Mouse (Mus musculus) heart, embryonic 15.5 days (tissue): Measurements from ENCODE around the gene Asprv1. TPM values are rescaled to one million over a fixed set of nuclear protein-coding genes. Genes with fewer than 3 reads are reported as not detected.

Experiments used
- ATAC-seq: fragments of 200-750 bp; cut with Nextera tagmentation; replicated peaks from 2 replicates; pipeline ENCODE4 v1.8.0; 2017; ENCODE audit warnings: low read depth, moderate TSS enrichment; ENCODE audit not compliant: insufficient number of reproducible peaks, insufficient read depth, low FRiP score
- H3K27ac ChIP-seq: fragments of 300-500 bp; sonication (generic); 2 replicates; pipeline ENCODE4 v1.5.1; 2015; ENCODE audit warnings: mild to moderate bottlenecking, inconsistent platforms
- H3K27me3 ChIP-seq: fragments of 300-500 bp; sonication (generic); 2 replicates; pipeline ENCODE4 v1.6.1; 2015; ENCODE audit warnings: inconsistent platforms
- H3K36me3 ChIP-seq: fragments of 300-500 bp; sonication (generic); 2 replicates; pipeline ENCODE4 v1.6.1; 2015; ENCODE audit warnings: mild to moderate bottlenecking, inconsistent platforms
- H3K4me1 ChIP-seq: fragments of 300-500 bp; sonication (generic); replicated peaks from 2 replicates; pipeline ENCODE4 v1.6.1; 2015; ENCODE audit warnings: inconsistent platforms
- H3K4me2 ChIP-seq: fragments of 300-500 bp; sonication (generic); 2 replicates; pipeline ENCODE4 v1.6.1; 2015; ENCODE audit warnings: inconsistent platforms, mild to moderate bottlenecking, moderate library complexity
- H3K4me3 ChIP-seq: fragments of 300-500 bp; sonication (generic); 2 replicates; pipeline ENCODE4 v1.5.1; 2015; ENCODE audit warnings: mild to moderate bottlenecking, inconsistent platforms
- H3K9ac ChIP-seq: fragments of 300-500 bp; sonication (generic); 2 replicates; pipeline ENCODE4 v1.6.1; 2015; ENCODE audit warnings: mild to moderate bottlenecking, inconsistent platforms
- H3K9me3 ChIP-seq: fragments of 300-500 bp; sonication (generic); replicated peaks from 2 replicates; pipeline ENCODE4 v1.6.1; 2016; ENCODE audit warnings: inconsistent platforms
- whole genome bisulfite sequencing: fragments of 180-500 bp; shearing (Covaris S2); methylation state at CpG from one replicate; pipeline ENCODE4 v1.1.7; 2015; ENCODE audit warnings: mixed read lengths; 5-methylcytosine and 5-hydroxymethylcytosine counted together
- polyA plus RNA-seq: library from polyadenylated mRNA; unstranded; fragments of >200 nt; fragmentation: Nextera tagmentation; extraction: Ambion mirVana; gene quantifications from 2 replicates; pipeline ENCODE4 v1.2.1, GENCODE M21; 2015

Gene Asprv1
- 0.57 and 0.84 TPM in 2 replicates for polyA plus RNA-seq

GRCm38 (mm10) chr6:86627946-86628345 lies at the start of gene Asprv1:
Gene Asprv1, plus strand, starts transcription at chr6:86628164.
- ATAC-seq: no peak
- Histone ChIP-seq H3K4me3 (no peak within 1 kb of the TSS), H3K27me3 (peaks cover 3% of the 10 kb centered on the region; the same call in 1 of the 2 replicates), H3K4me1 (peaks cover 16% of the 10 kb centered on the region), H3K4me2 (no peak within 1 kb of the TSS), H3K36me3 (no peaks in the 10 kb centered on the region), H3K27ac (no peak within 1 kb of the TSS), H3K9me3 (no peaks in the 10 kb centered on the region), H3K9ac (no peak within 1 kb of the TSS)
- WGBS: 57% methylated on average over 10 of the region's 10 CpGs

- no peak for ATAC-seq
- Histone ChIP-seq H3K36me3 (no peaks in the 10 kb centered on the region), H3K4me3 (no peak overlapping the region), H3K4me1 (peaks cover 18% of the 10 kb centered on the region), H3K9me3 (no peaks in the 10 kb centered on the region), H3K27ac (no peak overlapping the region), H3K4me2 (no peak overlapping the region), H3K27me3 (no peaks in the 10 kb centered on the region), H3K9ac (no peak overlapping the region)
- 65% methylated on average over 2 of the region's 2 CpGs for whole genome bisulfite sequencing
Observed at GRCm38 (mm10) chr6:86578396-86578795, 49.6 kb upstream of the Asprv1 start.

GRCm38 (mm10) chr6:86579066-86579784 lies 48.7 kb upstream of the Asprv1 start:
- ATAC-seq: 0 out of 2 replicates have a peak, but pooled peaks have one; percentile 36
- 57% methylated on average over 2 of the region's 2 CpGs for WGBS

GRCm38 (mm10) chr6:86579926-86580325 lies 48.0 kb upstream of the Asprv1 start:
- no peaks in the 10 kb centered on the region for H3K27me3 ChIP-seq
- no peak overlapping the region for H3K9ac ChIP-seq
- 84% methylated on average over 3 of the region's 3 CpGs for WGBS
- H3K27ac ChIP-seq: no peak overlapping the region
- H3K4me1 ChIP-seq: peaks cover 33% of the 10 kb centered on the region
- ATAC-seq: no peak
- H3K4me3 ChIP-seq: no peak overlapping the region
- no peak overlapping the region for H3K4me2 ChIP-seq
- H3K9me3 ChIP-seq: no peaks in the 10 kb centered on the region
- no peaks in the 10 kb centered on the region for H3K36me3 ChIP-seq

More at GRCm38 (mm10) chr6:86579066-86579784, 48.7 kb upstream of the Asprv1 start:
- Histone ChIP-seq H3K27me3 (no peaks in the 10 kb centered on the region), H3K9ac (no peak overlapping the region), H3K4me2 (no peak overlapping the region), H3K27ac (no peak overlapping the region), H3K4me1 (peaks cover 26% of the 10 kb centered on the region), H3K9me3 (no peaks in the 10 kb centered on the region), H3K4me3 (no peak overlapping the region), H3K36me3 (no peaks in the 10 kb centered on the region)

- H3K4me2 ChIP-seq: no peak overlapping the region
- no peaks in the 10 kb centered on the region for H3K9me3 ChIP-seq
- WGBS: 88% methylated on average over 3 of the region's 3 CpGs
- H3K27ac ChIP-seq: no peak overlapping the region
- H3K9ac ChIP-seq: no peak overlapping the region
- H3K36me3 ChIP-seq: no peaks in the 10 kb centered on the region
- H3K4me1 ChIP-seq: peaks cover 42% of the 10 kb centered on the region
- H3K27me3 ChIP-seq: no peaks in the 10 kb centered on the region
- no peak for ATAC-seq
- no peak overlapping the region for H3K4me3 ChIP-seq
Observed at GRCm38 (mm10) chr6:86583141-86583540, 44.8 kb upstream of the Asprv1 start.

- H3K9me3 ChIP-seq: no peaks in the 10 kb centered on the region
- H3K27ac ChIP-seq: peak overlapping the region; percentile 94
- no peak overlapping the region for H3K9ac ChIP-seq
- 82% methylated on average over 8 of the region's 8 CpGs for WGBS
- no peak overlapping the region for H3K4me2 ChIP-seq
- no peaks in the 10 kb centered on the region for H3K36me3 ChIP-seq
- no peaks in the 10 kb centered on the region for H3K27me3 ChIP-seq
- no peak for ATAC-seq
- H3K4me1 ChIP-seq: peaks cover 37% of the 10 kb centered on the region
- no peak overlapping the region for H3K4me3 ChIP-seq
Observed at GRCm38 (mm10) chr6:86583601-86584215, 44.3 kb upstream of the Asprv1 start.

GRCm38 (mm10) chr6:86584296-86585015 lies 43.5 kb upstream of the Asprv1 start:
- Histone ChIP-seq H3K9me3 (no peaks in the 10 kb centered on the region), H3K27ac (peak overlapping the region; percentile 94), H3K4me1 (peaks cover 37% of the 10 kb centered on the region), H3K27me3 (no peaks in the 10 kb centered on the region), H3K4me2 (peak overlapping the region; percentile 69), H3K4me3 (peak overlapping the region; percentile 41), H3K36me3 (no peaks in the 10 kb centered on the region), H3K9ac (peak overlapping the region; percentile 55)
- peak; percentile 32; the same call in 1 of the 2 replicates for ATAC-seq
- WGBS: 28% methylated on average over 14 of the region's 14 CpGs

- Histone ChIP-seq H3K27me3 (no peaks in the 10 kb centered on the region), H3K36me3 (no peaks in the 10 kb centered on the region), H3K9ac (peak overlapping the region; percentile 55), H3K9me3 (no peaks in the 10 kb centered on the region), H3K4me2 (peak overlapping the region; percentile 69), H3K27ac (peak overlapping the region; percentile 94), H3K4me1 (peaks cover 37% of the 10 kb centered on the region), H3K4me3 (peak overlapping the region; percentile 41)
- ATAC-seq: peak; percentile 94
- 3% methylated on average over 16 of the region's 16 CpGs for WGBS
Observed at GRCm38 (mm10) chr6:86585070-86585600, 42.8 kb upstream of the Asprv1 start.

- H3K27ac ChIP-seq: peak overlapping the region; percentile 94
- no peak overlapping the region for H3K4me3 ChIP-seq
- peaks cover 30% of the 10 kb centered on the region for H3K4me1 ChIP-seq
- H3K9ac ChIP-seq: no peak overlapping the region
- no peaks in the 10 kb centered on the region for H3K9me3 ChIP-seq
- 60% methylated on average over 5 of the region's 5 CpGs for WGBS
- no peak for ATAC-seq
- no peak overlapping the region; the same call in 1 of the 2 replicates for H3K4me2 ChIP-seq
- H3K36me3 ChIP-seq: no peaks in the 10 kb centered on the region
- no peaks in the 10 kb centered on the region for H3K27me3 ChIP-seq
Observed at GRCm38 (mm10) chr6:86586070-86586469, 41.9 kb upstream of the Asprv1 start.

- WGBS: 29% methylated on average over 7 of the region's 7 CpGs
- Histone ChIP-seq H3K9me3 (no peaks in the 10 kb centered on the region), H3K36me3 (no peaks in the 10 kb centered on the region), H3K4me3 (no peak overlapping the region), H3K4me1 (peaks cover 24% of the 10 kb centered on the region), H3K9ac (no peak overlapping the region), H3K27ac (no peak overlapping the region), H3K27me3 (no peaks in the 10 kb centered on the region), H3K4me2 (no peak overlapping the region)
- no peak for ATAC-seq
Observed at GRCm38 (mm10) chr6:86588429-86588828, 39.5 kb upstream of the Asprv1 start.
